Mouse (Mus musculus): ENCODE data around the gene Unc13a. TPM values are rescaled to one million over a fixed set of nuclear protein-coding genes. Genes with fewer than 3 reads are reported as not detected.
A peak's percentile ranks its signal among the peaks of the same experiment; 100 is the strongest.

The Unc13a gene
- 3.8 and 6.3 TPM in 2 replicates for polyA plus RNA-seq (2011; ENCODE audit: insufficient read depth, insufficient read length, low read depth, missing spikeins)

GRCm38 (mm10) chr8:71671549-71671965 is at the start of gene Unc13a:
Unc13a (minus strand) TSS chr8:71671757.
- H3K27me3 ChIP-seq (ENCODE audit: control insufficient read depth, insufficient read depth, low read length, poor library complexity, severe bottlenecking) = no peaks in the 10 kb centered on the region
- H3K9me3 ChIP-seq (replicated peaks; ENCODE audit: control insufficient read depth, insufficient read depth, low read length, poor library complexity, severe bottlenecking) = no peaks in the 10 kb centered on the region
- peak within 1 kb of the TSS; percentile 83 for H3K27ac ChIP-seq (ENCODE audit: insufficient read depth, low read length)
- H3K36me3 ChIP-seq (ENCODE audit: control insufficient read depth, insufficient read depth, low read length, poor library complexity, severe bottlenecking) = no peaks in the 10 kb centered on the region
- peak within 1 kb of the TSS; percentile 84 for H3K4me3 ChIP-seq (ENCODE audit: low read depth, low read length)
- no peak for TF ChIP-seq CTCF (IDR thresholded peaks at IDR 0.05; ENCODE audit: low read depth, low read length)
- TF ChIP-seq EP300 (IDR thresholded peaks at IDR 0.05; ENCODE audit: insufficient read depth, low read depth, low read length) = peak; percentile 63; the same call in 1 of the 2 replicates
- TF ChIP-seq POLR2A (IDR thresholded peaks at IDR 0.05; ENCODE audit: insufficient read depth, low read length) = peak; percentile 94
- peaks cover 14% of the 10 kb centered on the region for H3K4me1 ChIP-seq (ENCODE audit: control insufficient read depth, insufficient read depth, low read length)
- peak within 1 kb of the TSS; percentile 62 for H3K9ac ChIP-seq (ENCODE audit: low read depth, poor library complexity, severe bottlenecking)

- no peak overlapping the region for H3K27ac ChIP-seq (ENCODE audit: insufficient read depth, low read length)
- H3K9me3 ChIP-seq (replicated peaks; ENCODE audit: control insufficient read depth, insufficient read depth, low read length, poor library complexity, severe bottlenecking) = no peaks in the 10 kb centered on the region
- H3K4me3 ChIP-seq (ENCODE audit: low read depth, low read length) = no peak overlapping the region
- H3K9ac ChIP-seq (ENCODE audit: low read depth, poor library complexity, severe bottlenecking) = no peak overlapping the region
- peaks cover 5% of the 10 kb centered on the region for H3K4me1 ChIP-seq (ENCODE audit: control insufficient read depth, insufficient read depth, low read length)
- TF ChIP-seq EP300 (IDR thresholded peaks at IDR 0.05; ENCODE audit: insufficient read depth, low read depth, low read length) = no peak
- no peak for TF ChIP-seq POLR2A (IDR thresholded peaks at IDR 0.05; ENCODE audit: insufficient read depth, low read length)
- no peak for TF ChIP-seq CTCF (IDR thresholded peaks at IDR 0.05; ENCODE audit: low read depth, low read length)
- H3K27me3 ChIP-seq (ENCODE audit: control insufficient read depth, insufficient read depth, low read length, poor library complexity, severe bottlenecking) = no peaks in the 10 kb centered on the region
- no peaks in the 10 kb centered on the region for H3K36me3 ChIP-seq (ENCODE audit: control insufficient read depth, insufficient read depth, low read length, poor library complexity, severe bottlenecking)
Observed at GRCm38 (mm10) chr8:71719928-71720457, 48.4 kb upstream of the Unc13a start.

- Histone ChIP-seq H3K27me3 (ENCODE audit: control insufficient read depth, insufficient read depth, low read length, poor library complexity, severe bottlenecking) (no peaks in the 10 kb centered on the region), H3K36me3 (ENCODE audit: control insufficient read depth, insufficient read depth, low read length, poor library complexity, severe bottlenecking) (no peaks in the 10 kb centered on the region), H3K4me3 (ENCODE audit: low read depth, low read length) (no peak overlapping the region), H3K9me3 (replicated peaks; ENCODE audit: control insufficient read depth, insufficient read depth, low read length, poor library complexity, severe bottlenecking) (no peaks in the 10 kb centered on the region), H3K9ac (ENCODE audit: low read depth, poor library complexity, severe bottlenecking) (no peak overlapping the region), H3K4me1 (ENCODE audit: control insufficient read depth, insufficient read depth, low read length) (peaks cover 2% of the 10 kb centered on the region), H3K27ac (ENCODE audit: insufficient read depth, low read length) (no peak overlapping the region)
- TF ChIP-seq CTCF (IDR thresholded peaks at IDR 0.05; ENCODE audit: low read depth, low read length) = no peak
- TF ChIP-seq POLR2A (IDR thresholded peaks at IDR 0.05; ENCODE audit: insufficient read depth, low read length) = no peak
- no peak for TF ChIP-seq EP300 (IDR thresholded peaks at IDR 0.05; ENCODE audit: insufficient read depth, low read depth, low read length)
Observed at GRCm38 (mm10) chr8:71719218-71719617, 47.7 kb upstream of the Unc13a start.

DNA sequence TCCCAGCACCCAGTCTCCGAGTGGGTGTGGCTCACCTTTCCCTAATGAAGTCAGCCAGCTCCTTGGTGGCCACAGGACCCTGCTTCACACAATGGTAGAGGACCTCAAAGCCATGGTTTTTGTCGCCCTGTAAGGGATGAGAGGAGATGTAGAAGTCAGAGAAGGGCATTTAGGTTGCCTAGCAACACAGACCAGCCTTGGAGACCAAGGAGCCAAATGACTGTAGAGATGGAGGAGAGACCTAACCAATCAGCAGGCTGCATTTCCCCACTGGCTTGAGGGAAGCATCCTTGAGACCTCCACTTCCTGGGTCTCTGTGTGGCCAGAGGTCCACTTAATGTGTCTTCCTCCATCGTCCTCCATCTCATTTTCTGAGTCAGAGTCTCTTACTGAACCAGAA is 46.7 kb upstream of the Unc13a start:
- Histone ChIP-seq H3K9ac (ENCODE audit: low read depth, poor library complexity, severe bottlenecking) (no peak overlapping the region), H3K4me3 (ENCODE audit: low read depth, low read length) (no peak overlapping the region), H3K36me3 (ENCODE audit: control insufficient read depth, insufficient read depth, low read length, poor library complexity, severe bottlenecking) (no peaks in the 10 kb centered on the region), H3K27me3 (ENCODE audit: control insufficient read depth, insufficient read depth, low read length, poor library complexity, severe bottlenecking) (no peaks in the 10 kb centered on the region), H3K4me1 (ENCODE audit: control insufficient read depth, insufficient read depth, low read length) (peaks cover 2% of the 10 kb centered on the region), H3K9me3 (replicated peaks; ENCODE audit: control insufficient read depth, insufficient read depth, low read length, poor library complexity, severe bottlenecking) (no peaks in the 10 kb centered on the region), H3K27ac (ENCODE audit: insufficient read depth, low read length) (no peak overlapping the region)
- TF ChIP-seq POLR2A (IDR thresholded peaks at IDR 0.05; ENCODE audit: insufficient read depth, low read length) (no peak), CTCF (IDR thresholded peaks at IDR 0.05; ENCODE audit: low read depth, low read length) (no peak), EP300 (IDR thresholded peaks at IDR 0.05; ENCODE audit: insufficient read depth, low read depth, low read length) (no peak)

GRCm38 (mm10) chr8:71717096-71717495 is 45.5 kb upstream of the Unc13a start:
- H3K4me1 ChIP-seq (ENCODE audit: control insufficient read depth, insufficient read depth, low read length) = peaks cover 2% of the 10 kb centered on the region
- H3K9me3 ChIP-seq (replicated peaks; ENCODE audit: control insufficient read depth, insufficient read depth, low read length, poor library complexity, severe bottlenecking) = no peaks in the 10 kb centered on the region
- H3K27ac ChIP-seq (ENCODE audit: insufficient read depth, low read length) = no peak overlapping the region
- no peak overlapping the region for H3K9ac ChIP-seq (ENCODE audit: low read depth, poor library complexity, severe bottlenecking)
- H3K27me3 ChIP-seq (ENCODE audit: control insufficient read depth, insufficient read depth, low read length, poor library complexity, severe bottlenecking) = no peaks in the 10 kb centered on the region
- H3K4me3 ChIP-seq (ENCODE audit: low read depth, low read length) = no peak overlapping the region
- H3K36me3 ChIP-seq (ENCODE audit: control insufficient read depth, insufficient read depth, low read length, poor library complexity, severe bottlenecking) = no peaks in the 10 kb centered on the region
- TF ChIP-seq CTCF (IDR thresholded peaks at IDR 0.05; ENCODE audit: low read depth, low read length) = no peak
- TF ChIP-seq EP300 (IDR thresholded peaks at IDR 0.05; ENCODE audit: insufficient read depth, low read depth, low read length) = no peak
- no peak for TF ChIP-seq POLR2A (IDR thresholded peaks at IDR 0.05; ENCODE audit: insufficient read depth, low read length)

GRCm38 (mm10) chr8:71716561-71717053 is 45.0 kb upstream of the Unc13a start:
- H3K4me3 ChIP-seq (ENCODE audit: low read depth, low read length) = no peak overlapping the region
- H3K36me3 ChIP-seq (ENCODE audit: control insufficient read depth, insufficient read depth, low read length, poor library complexity, severe bottlenecking) = no peaks in the 10 kb centered on the region
- no peak for TF ChIP-seq EP300 (IDR thresholded peaks at IDR 0.05; ENCODE audit: insufficient read depth, low read depth, low read length)
- TF ChIP-seq CTCF (IDR thresholded peaks at IDR 0.05; ENCODE audit: low read depth, low read length) = no peak
- TF ChIP-seq POLR2A (IDR thresholded peaks at IDR 0.05; ENCODE audit: insufficient read depth, low read length) = no peak
- no peak overlapping the region for H3K9ac ChIP-seq (ENCODE audit: low read depth, poor library complexity, severe bottlenecking)
- H3K27me3 ChIP-seq (ENCODE audit: control insufficient read depth, insufficient read depth, low read length, poor library complexity, severe bottlenecking) = no peaks in the 10 kb centered on the region
- peaks cover 2% of the 10 kb centered on the region for H3K4me1 ChIP-seq (ENCODE audit: control insufficient read depth, insufficient read depth, low read length)
- H3K9me3 ChIP-seq (replicated peaks; ENCODE audit: control insufficient read depth, insufficient read depth, low read length, poor library complexity, severe bottlenecking) = no peaks in the 10 kb centered on the region
- H3K27ac ChIP-seq (ENCODE audit: insufficient read depth, low read length) = no peak overlapping the region
